ENCODE assay signal across 10 mouse cellular contexts in genomic region chr4:142909355-142909947, GRCm38 (mm10).
DNase-seq lines count a peak whose midpoint lies in the region; ATAC-seq and TF ChIP-seq lines count a peak whose summit lies in the region.
"Had no signal": no experiment of that assay in that cellular context is flagged by ENCODE, and none has a peak within 500 bp of the region (broad histone marks: within the 10 kb centered on the region; RNA-seq: fewer than 3 reads in every experiment).

No protein-coding gene starts in this region.

- H3K4me1 ChIP-seq in kidney, postnatal 0 days (replicated peaks; ENCODE audit: insufficient read depth, low read length), result peaks cover 7% of the 10 kb centered on the region; the same call in 1 of the 2 replicates
- H3K4me1 ChIP-seq in forebrain, embryonic 15.5 days, result peaks cover 7% of the 10 kb centered on the region
- H3K4me1 ChIP-seq in limb, embryonic 13.5 days, result peaks cover 11% of the 10 kb centered on the region; the same call in 1 of the 2 replicates

- no peak for TF ChIP-seq CTCF in kidney, postnatal 0 days (IDR thresholded peaks at IDR 0.05; ENCODE audit: low read depth)

- DNase-seq in kidney, postnatal 0 days (ENCODE audit: low spot score), result peak; percentile 54
- no peak for DNase-seq in kidney, postnatal 25 days
- peak; percentile 33 for DNase-seq in retina, postnatal 1 day
- DNase-seq in spleen, postnatal 10 days (ENCODE audit: low spot score in 2 of 2), result no peak
- no peak for DNase-seq in cerebellum, postnatal 25 days
- no peak for DNase-seq in adrenal gland, adult 8-10 months

- H3K9me3 ChIP-seq in kidney, postnatal 0 days (replicated peaks; ENCODE audit: low read length), result no peaks in the 10 kb centered on the region
- no peaks in the 10 kb centered on the region for H3K9me3 ChIP-seq in forebrain, embryonic 15.5 days
- H3K9me3 ChIP-seq in limb, embryonic 13.5 days, result no peaks in the 10 kb centered on the region
- H3K9me3 ChIP-seq: lung, embryonic 15.5 days had no signal

- H3K36me3 ChIP-seq in kidney, postnatal 0 days (ENCODE audit: insufficient read depth, low read length), result no peaks in the 10 kb centered on the region
- H3K36me3 ChIP-seq in forebrain, embryonic 15.5 days, result no peaks in the 10 kb centered on the region
- H3K36me3 ChIP-seq in limb, embryonic 13.5 days, result no peaks in the 10 kb centered on the region
- H3K36me3 ChIP-seq: lung, embryonic 15.5 days had no signal

- H3K27me3 ChIP-seq in kidney, postnatal 0 days (ENCODE audit: insufficient read depth, low read length), result no peaks in the 10 kb centered on the region
- no peaks in the 10 kb centered on the region for H3K27me3 ChIP-seq in forebrain, embryonic 15.5 days
- no peaks in the 10 kb centered on the region for H3K27me3 ChIP-seq in limb, embryonic 13.5 days
- H3K27me3 ChIP-seq: lung, embryonic 15.5 days had no signal

- peak overlapping the region; percentile 36; the same call in 1 of the 2 replicates for H3K9ac ChIP-seq in kidney, postnatal 0 days (ENCODE audit: low read depth, low read length)
- H3K9ac ChIP-seq in forebrain, embryonic 15.5 days (replicated peaks), result peak overlapping the region; percentile 27
- peak overlapping the region; percentile 61 for H3K9ac ChIP-seq in limb, embryonic 13.5 days
- H3K9ac ChIP-seq: lung, embryonic 15.5 days had no signal

- 6% methylated on average over 17 of the region's 17 CpGs for WGBS in kidney, postnatal 0 days
- WGBS in forebrain, embryonic 15.5 days, result 10% methylated on average over 17 of the region's 17 CpGs
- whole genome bisulfite sequencing in limb, embryonic 13.5 days, result 8% methylated on average over 17 of the region's 17 CpGs

- H3K27ac ChIP-seq in kidney, postnatal 0 days, result no peak overlapping the region
- 0 out of 2 replicates have a peak overlapping the region, but pooled peaks have one; percentile 17 for H3K27ac ChIP-seq in forebrain, embryonic 15.5 days (replicated peaks)
- H3K27ac ChIP-seq in limb, embryonic 13.5 days, result no peak overlapping the region
- H3K27ac ChIP-seq: lung, embryonic 15.5 days had no signal

- ATAC-seq in kidney, postnatal 0 days (replicated peaks; ENCODE audit: low FRiP score, low read depth), result no peak
- ATAC-seq in forebrain, embryonic 15.5 days (replicated peaks), result peak; percentile 78
- ATAC-seq in limb, embryonic 13.5 days (ENCODE audit: low FRiP score, low read depth), result peak; percentile 55; the same call in 1 of the 2 replicates
- ATAC-seq: CD4-positive, CD25-positive, alpha-beta regulatory T cell, adult 4 months had no signal

- peak overlapping the region; percentile 58 for H3K4me2 ChIP-seq in kidney, postnatal 0 days (ENCODE audit: low read length)
- peak overlapping the region; percentile 50 for H3K4me2 ChIP-seq in forebrain, embryonic 15.5 days (replicated peaks)
- peak overlapping the region; percentile 68 for H3K4me2 ChIP-seq in limb, embryonic 13.5 days (replicated peaks)
- H3K4me2 ChIP-seq: lung, embryonic 15.5 days had no signal

- peak overlapping the region; percentile 26 for H3K4me3 ChIP-seq in kidney, postnatal 0 days (replicated peaks; ENCODE audit: low read depth, low read length)
- peak overlapping the region; percentile 32 for H3K4me3 ChIP-seq in forebrain, embryonic 15.5 days
- H3K4me3 ChIP-seq in limb, embryonic 13.5 days, result peak overlapping the region; percentile 37
- H3K4me3 ChIP-seq: lung, embryonic 15.5 days had no signal

Comparison
In these comparisons a context has a peak if more than half of its experiments do, and no peak if none do; other contexts are left out.
1. DNase-seq: peak in kidney, postnatal 0 days (single experiment) and retina, postnatal 1 day (single experiment); none in kidney, postnatal 25 days (0 of 2), spleen, postnatal 10 days (0 of 2), cerebellum, postnatal 25 days (0 of 2) and adrenal gland, adult 8-10 months (single experiment).
2. Peak in every context shown above with its lines, with median percentiles within 50 percentile points of each other: H3K4me2 ChIP-seq, H3K4me3 ChIP-seq and H3K9ac ChIP-seq.